Mouse (Mus musculus) midbrain, embryonic 14.5 days (tissue): ENCODE results near the gene Apbb1ip. TPM values are rescaled to one million over a fixed set of nuclear protein-coding genes. Genes with fewer than 3 reads are reported as not detected.

Experiments used
- ATAC-seq: fragments of 200-750 bp; cut with Nextera tagmentation; 2 replicates; pipeline ENCODE4 v1.8.0; 2017; ENCODE audit warnings: moderate number of reproducible peaks, moderate library complexity; ENCODE audit not compliant: low FRiP score, low TSS enrichment
- DNase-seq: peaks from one replicate; pipeline ENCODE4 v3.0.0-alpha.2; 2015
- H3K27ac ChIP-seq: fragments of 300-500 bp; sonication (generic); replicated peaks from 2 replicates; pipeline ENCODE4 v1.5.1; 2014; ENCODE audit warnings: mild to moderate bottlenecking, low read depth, low read length, moderate library complexity
- H3K27me3 ChIP-seq: fragments of 300-500 bp; sonication (generic); 2 replicates; pipeline ENCODE4 v1.6.1; 2014; ENCODE audit warnings: low read length, control low read depth, mixed read lengths; ENCODE audit not compliant: control insufficient read depth, insufficient read depth
- H3K36me3 ChIP-seq: fragments of 300-500 bp; sonication (generic); 2 replicates; pipeline ENCODE4 v1.6.1; 2014; ENCODE audit warnings: low read length, control low read depth; ENCODE audit not compliant: control insufficient read depth, insufficient read depth
- H3K4me1 ChIP-seq: fragments of 300-500 bp; sonication (generic); 2 replicates; pipeline ENCODE4 v1.6.1; 2014; ENCODE audit warnings: mild to moderate bottlenecking, antibody characterized with exemption, low read length, control low read depth; ENCODE audit not compliant: control insufficient read depth, insufficient read depth
- H3K4me2 ChIP-seq: fragments of 300-500 bp; sonication (generic); 2 replicates; pipeline ENCODE4 v1.6.1; 2014; ENCODE audit warnings: mild to moderate bottlenecking, low read length, moderate library complexity
- H3K4me3 ChIP-seq: fragments of 300-500 bp; sonication (generic); replicated peaks from 2 replicates; pipeline ENCODE4 v1.5.1; 2014; ENCODE audit warnings: low read depth, low read length
- H3K9ac ChIP-seq: fragments of 300-500 bp; sonication (generic); replicated peaks from 2 replicates; pipeline ENCODE4 v1.6.1; 2014; ENCODE audit warnings: mild to moderate bottlenecking, low read length, moderate library complexity
- H3K9me3 ChIP-seq: fragments of 300-500 bp; sonication (generic); 2 replicates; pipeline ENCODE4 v1.6.1; 2016; ENCODE audit warnings: low read length, control low read depth, mixed read lengths; ENCODE audit not compliant: control insufficient read depth
- WGBS: fragments of 180-500 bp; shearing (Covaris S2); extraction: QIAGEN DNeasy Blood & Tissue Kit; methylation state at CpG from one replicate; pipeline ENCODE4 v1.1.7; 2014; 5-methylcytosine and 5-hydroxymethylcytosine counted together
- polyA plus RNA-seq: library from polyadenylated mRNA; unstranded; fragments of >200 nt; fragmentation: Nextera tagmentation; extraction: Ambion mirVana; gene quantifications from 2 replicates; pipeline ENCODE4 v1.2.1, GENCODE M21; 2014

Apbb1ip gene
- polyA plus RNA-seq = 0.58 and 0.86 TPM in 2 replicates

DNA sequence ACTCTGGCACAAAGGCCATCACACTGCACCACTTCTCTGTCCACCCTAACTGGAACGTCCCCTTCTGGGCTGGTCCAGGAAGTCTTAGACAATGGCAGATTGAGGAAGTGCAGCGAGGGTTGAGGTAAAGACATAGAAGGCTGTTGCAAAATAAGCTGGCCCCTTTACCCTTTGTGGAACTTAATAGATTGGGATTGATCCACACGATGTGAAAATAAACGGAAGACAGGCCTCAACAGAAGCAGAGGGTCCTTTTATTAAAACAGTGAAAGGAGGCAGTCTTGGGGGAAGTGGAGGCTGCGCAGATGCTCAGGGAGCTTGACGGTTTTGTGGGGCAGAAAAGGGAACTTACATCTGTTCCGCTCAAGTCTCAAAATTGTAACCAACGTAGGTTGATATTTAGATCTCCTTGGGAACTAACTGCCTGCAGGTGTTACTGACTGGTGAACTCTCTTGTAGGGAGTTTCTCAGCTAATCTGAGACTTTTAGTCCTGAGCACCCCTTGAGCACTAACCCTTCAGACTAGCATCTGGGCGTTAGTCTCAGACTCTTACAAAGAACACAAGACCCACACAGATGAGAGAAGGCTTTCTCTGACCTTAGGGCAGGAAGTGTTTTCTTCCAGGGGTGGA is at the start of gene Apbb1ip:
Gene Apbb1ip, plus strand, starts transcription at position 546 of the 632 bp plus-strand sequence.
- Histone ChIP-seq H3K9ac (peak within 1 kb of the TSS; percentile 54), H3K27me3 (no peaks in the 10 kb centered on the region), H3K4me1 (0 out of 2 replicates have a peak, but pooled peaks cover 8% of the 10 kb centered on the region), H3K9me3 (no peaks in the 10 kb centered on the region), H3K27ac (no peak within 1 kb of the TSS), H3K36me3 (no peaks in the 10 kb centered on the region), H3K4me2 (peak within 1 kb of the TSS; percentile 73), H3K4me3 (peak within 1 kb of the TSS; percentile 42)
- no peak for ATAC-seq
- 28% methylated on average over 9 of the region's 9 CpGs for WGBS
- peak; percentile 2 for DNase-seq

DNA sequence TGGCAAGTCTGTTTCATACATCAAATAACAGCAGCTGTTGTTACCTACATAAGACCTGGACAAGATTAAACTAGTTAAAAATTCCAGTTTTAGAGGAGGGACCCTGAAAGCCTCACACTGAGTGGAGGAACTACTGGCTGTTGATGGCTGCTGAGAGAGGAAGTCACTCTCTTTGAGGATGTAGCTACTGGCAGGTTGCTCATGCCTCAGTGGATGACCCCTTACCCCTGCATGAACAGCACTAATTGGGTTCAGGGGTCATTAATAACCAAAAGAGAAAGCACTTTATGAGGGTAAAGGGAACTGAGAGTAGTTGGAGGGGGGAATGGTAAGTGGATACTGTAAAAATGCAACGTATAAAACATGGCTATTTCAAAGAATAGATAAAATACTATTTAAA is 46.8 kb upstream of the Apbb1ip start:
- DNase-seq (no peak), ATAC-seq (no peak)
- H3K4me2 ChIP-seq = no peak overlapping the region
- no peak overlapping the region for H3K4me3 ChIP-seq
- no peak overlapping the region for H3K9ac ChIP-seq
- H3K27ac ChIP-seq = no peak overlapping the region
- H3K27me3 ChIP-seq = no peaks in the 10 kb centered on the region
- H3K36me3 ChIP-seq = no peaks in the 10 kb centered on the region
- 80% methylated on average over 1 of the region's 1 CpGs for WGBS
- H3K4me1 ChIP-seq = no peaks in the 10 kb centered on the region
- no peaks in the 10 kb centered on the region for H3K9me3 ChIP-seq

DNA sequence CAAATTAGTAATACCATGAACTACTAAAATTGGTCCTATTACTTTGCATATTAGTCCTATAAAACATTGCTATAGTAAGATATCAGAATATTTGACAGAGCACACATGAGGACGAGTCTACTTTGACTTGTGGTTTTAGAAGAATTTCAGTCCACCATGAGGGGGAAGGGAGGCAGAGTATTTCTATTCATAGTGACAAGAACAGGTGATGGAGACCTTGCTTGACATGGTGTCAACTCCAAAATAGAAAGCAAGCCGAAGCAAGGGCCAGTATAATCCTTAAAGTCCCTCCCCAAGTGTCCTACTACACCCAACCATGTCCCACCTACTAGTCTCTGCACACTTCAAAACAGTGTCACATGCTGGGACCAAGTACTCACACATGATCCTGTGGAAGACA is 37.8 kb upstream of the Apbb1ip start:
- H3K27ac ChIP-seq = no peak overlapping the region
- WGBS = 82% methylated on average over 2 of the region's 2 CpGs
- no peaks in the 10 kb centered on the region for H3K9me3 ChIP-seq
- no peak overlapping the region for H3K4me3 ChIP-seq
- H3K4me1 ChIP-seq = no peaks in the 10 kb centered on the region
- no peak overlapping the region for H3K4me2 ChIP-seq
- ATAC-seq = no peak
- H3K9ac ChIP-seq = no peak overlapping the region
- no peaks in the 10 kb centered on the region for H3K36me3 ChIP-seq
- no peaks in the 10 kb centered on the region for H3K27me3 ChIP-seq
- no peak for DNase-seq

DNA sequence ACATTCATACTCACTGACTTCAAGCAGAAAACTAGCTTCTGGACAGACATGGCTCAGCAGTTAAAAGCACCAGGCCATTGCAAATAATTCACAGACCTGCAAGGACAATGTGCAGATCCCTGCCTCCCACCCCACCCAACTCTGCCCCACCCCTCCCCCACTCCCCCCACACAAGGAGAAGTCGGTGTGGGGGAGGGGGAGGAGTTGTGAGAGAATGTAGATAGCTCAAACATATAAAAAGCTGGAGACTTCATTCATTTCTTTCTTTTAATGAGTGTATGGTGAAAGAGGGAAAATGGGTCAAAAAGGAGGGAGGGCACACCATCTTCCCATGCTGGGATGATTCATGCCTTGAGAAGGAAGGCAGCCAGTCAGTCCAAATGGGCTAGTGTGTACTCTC is 34.5 kb upstream of the Apbb1ip start:
- no peak overlapping the region for H3K27ac ChIP-seq
- no peaks in the 10 kb centered on the region for H3K36me3 ChIP-seq
- no peaks in the 10 kb centered on the region for H3K4me1 ChIP-seq
- H3K9me3 ChIP-seq = no peaks in the 10 kb centered on the region
- H3K4me3 ChIP-seq = no peak overlapping the region
- no peaks in the 10 kb centered on the region for H3K27me3 ChIP-seq
- no peak overlapping the region for H3K9ac ChIP-seq
- 83% methylated on average over 1 of the region's 1 CpGs for WGBS
- ATAC-seq = no peak
- no peak overlapping the region for H3K4me2 ChIP-seq
- peak; percentile 17 for DNase-seq

DNA sequence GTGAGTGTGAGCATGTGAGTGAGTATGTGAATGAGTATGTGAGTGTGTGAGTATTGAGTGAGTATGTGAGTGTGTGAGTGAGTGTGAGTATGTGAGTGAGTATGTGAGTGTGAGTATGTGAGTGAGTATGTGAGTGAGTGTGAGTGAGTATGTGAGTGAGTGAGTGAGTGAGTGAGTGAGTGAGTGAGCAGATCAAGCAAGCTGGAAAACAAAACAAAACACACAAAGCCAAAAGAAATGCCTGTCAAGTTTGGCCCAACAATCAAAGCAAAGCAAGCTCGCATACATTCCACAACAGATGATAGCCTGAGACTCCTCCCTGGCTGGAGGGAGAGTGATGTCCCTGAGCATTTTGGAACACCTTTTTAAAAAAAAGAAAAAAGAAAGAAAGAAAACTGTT is 33.5 kb upstream of the Apbb1ip start:
- no peak overlapping the region for H3K4me2 ChIP-seq
- no peaks in the 10 kb centered on the region for H3K4me1 ChIP-seq
- H3K9me3 ChIP-seq = no peaks in the 10 kb centered on the region
- no peak overlapping the region for H3K4me3 ChIP-seq
- DNase-seq (no peak), ATAC-seq (no peak)
- H3K36me3 ChIP-seq = no peaks in the 10 kb centered on the region
- no peak overlapping the region for H3K27ac ChIP-seq
- WGBS = 84% methylated on average over 1 of the region's 1 CpGs
- H3K9ac ChIP-seq = no peak overlapping the region
- no peaks in the 10 kb centered on the region for H3K27me3 ChIP-seq

DNA sequence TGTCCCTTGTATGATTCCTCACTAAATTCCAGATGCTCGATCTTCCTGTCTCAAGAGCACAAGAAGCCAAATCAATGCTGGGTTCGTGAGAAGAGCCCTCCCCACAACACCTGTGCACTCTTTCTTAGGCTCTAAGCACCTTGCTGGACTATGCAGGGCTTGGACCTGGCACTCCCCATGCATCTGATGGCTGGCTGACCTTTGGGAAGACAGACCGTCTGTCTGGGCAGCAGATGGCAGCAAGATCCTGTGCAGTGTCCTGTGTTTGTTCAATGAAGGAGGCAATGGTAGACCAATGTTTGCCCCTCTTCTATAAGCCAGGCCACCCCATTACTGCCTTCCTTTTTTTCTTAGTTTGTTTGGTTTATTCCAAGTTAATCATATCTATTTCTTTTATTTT is 32.7 kb upstream of the Apbb1ip start:
- H3K9ac ChIP-seq = no peak overlapping the region
- no peaks in the 10 kb centered on the region for H3K4me1 ChIP-seq
- H3K4me3 ChIP-seq = no peak overlapping the region
- no peaks in the 10 kb centered on the region for H3K36me3 ChIP-seq
- no peaks in the 10 kb centered on the region for H3K9me3 ChIP-seq
- DNase-seq = no peak
- 61% methylated on average over 3 of the region's 3 CpGs for WGBS
- no peak overlapping the region for H3K27ac ChIP-seq
- no peak for ATAC-seq
- H3K4me2 ChIP-seq = no peak overlapping the region
- no peaks in the 10 kb centered on the region for H3K27me3 ChIP-seq

DNA sequence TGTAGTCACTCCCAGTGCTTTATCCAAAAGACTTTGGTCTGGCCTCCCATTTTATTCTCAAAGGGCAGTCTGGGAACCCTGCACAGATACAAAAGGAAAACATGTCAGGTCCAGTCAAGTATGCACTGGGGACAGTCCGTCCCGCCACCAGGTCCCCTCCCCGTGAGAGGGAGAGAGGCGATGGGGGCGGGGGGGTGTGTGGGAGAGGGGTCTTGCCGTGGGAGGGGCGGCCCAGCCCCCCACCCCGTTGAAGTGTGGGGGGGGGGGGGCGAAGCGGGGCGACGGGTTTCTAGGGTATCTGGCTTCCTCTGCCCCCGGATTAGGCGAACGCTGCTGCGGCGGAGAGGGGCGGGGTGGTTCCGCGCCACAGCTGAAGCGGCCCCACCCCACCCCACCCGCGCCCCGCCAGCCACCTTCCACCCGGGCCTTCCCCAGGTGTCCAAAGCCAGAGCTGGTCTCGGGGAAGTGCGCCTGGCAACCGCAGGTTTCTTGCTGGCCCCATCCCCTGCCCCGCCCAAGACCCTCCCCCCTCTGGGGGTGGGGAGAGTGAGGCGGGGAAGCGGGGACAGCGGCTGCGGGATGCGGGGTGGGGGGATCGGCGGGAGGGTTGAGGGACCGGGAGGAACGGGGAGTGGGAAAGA is 29.7 kb upstream of the Apbb1ip start:
- DNase-seq (peak; percentile 61), ATAC-seq (no peak)
- Histone ChIP-seq H3K9ac (no peak overlapping the region), H3K4me3 (no peak overlapping the region), H3K27ac (no peak overlapping the region), H3K4me1 (no peaks in the 10 kb centered on the region), H3K27me3 (no peaks in the 10 kb centered on the region), H3K4me2 (no peak overlapping the region), H3K9me3 (no peaks in the 10 kb centered on the region), H3K36me3 (no peaks in the 10 kb centered on the region)
- WGBS = under 1% methylated on average over 27 of the region's 38 CpGs

DNA sequence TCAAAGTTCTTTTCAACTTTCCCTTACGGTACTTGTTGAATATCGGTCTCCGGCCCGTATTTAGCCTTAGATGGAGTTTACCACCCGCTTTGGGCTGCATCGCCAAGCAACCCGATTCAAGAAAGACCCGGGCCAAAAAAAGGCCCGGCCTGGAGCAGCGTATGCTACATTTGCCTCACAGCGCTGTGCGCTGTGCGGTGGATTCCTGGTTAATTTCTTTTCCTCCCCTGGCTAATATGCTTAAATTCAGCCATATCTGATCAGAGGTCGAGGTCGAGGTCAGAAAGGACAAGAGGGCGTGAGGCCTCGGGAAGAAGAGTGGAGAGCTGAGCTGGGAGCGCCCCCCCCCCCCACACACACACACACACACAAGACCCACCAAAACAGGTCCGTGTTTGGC is 29.0 kb upstream of the Apbb1ip start:
- Histone ChIP-seq H3K9ac (no peak overlapping the region), H3K4me2 (no peak overlapping the region), H3K36me3 (no peaks in the 10 kb centered on the region), H3K4me3 (no peak overlapping the region), H3K27ac (no peak overlapping the region), H3K9me3 (no peaks in the 10 kb centered on the region), H3K27me3 (no peaks in the 10 kb centered on the region), H3K4me1 (no peaks in the 10 kb centered on the region)
- 2% methylated on average over 19 of the region's 19 CpGs for WGBS
- peak; percentile 67 for DNase-seq
- no peak for ATAC-seq

DNA sequence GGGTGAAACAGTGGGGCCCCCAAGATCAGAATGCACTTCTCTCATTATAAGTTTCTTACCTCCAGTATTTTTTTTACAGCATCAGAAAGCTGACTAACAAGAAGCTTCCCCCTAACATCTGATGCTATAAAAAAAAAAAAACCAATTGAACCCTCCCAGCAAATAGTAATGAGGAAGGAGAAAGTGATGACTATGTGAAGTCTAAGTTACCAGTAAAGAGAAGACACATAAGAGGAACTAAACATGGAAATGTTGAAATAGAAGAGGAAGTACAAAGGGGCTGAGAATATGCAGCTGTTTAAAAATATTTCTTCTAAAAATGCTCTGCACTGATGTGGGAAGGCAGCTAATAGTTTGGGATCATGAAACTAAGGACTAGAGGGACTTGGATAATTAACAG is 27.1 kb upstream of the Apbb1ip start:
- H3K9ac ChIP-seq = no peak overlapping the region
- DNase-seq (no peak), ATAC-seq (no peak)
- H3K27ac ChIP-seq = no peak overlapping the region
- H3K36me3 ChIP-seq = no peaks in the 10 kb centered on the region
- no peak overlapping the region for H3K4me3 ChIP-seq
- no peak overlapping the region for H3K4me2 ChIP-seq
- no peaks in the 10 kb centered on the region for H3K4me1 ChIP-seq
- no peaks in the 10 kb centered on the region for H3K27me3 ChIP-seq
- no peaks in the 10 kb centered on the region for H3K9me3 ChIP-seq
